Mouse (Mus musculus) heart, postnatal 4 days (tissue): ENCODE measurements around the gene Trp73. TPM values are rescaled to one million over a fixed set of nuclear protein-coding genes. Genes with fewer than 3 reads are reported as not detected.

Experiments
- DNase-seq: peaks from one replicate; pipeline ENCODE4 v3.0.0; 2021
- total RNA-seq, 2 experiments: library from RNA; stranded (reverse); gene quantifications; 2 replicates each; pipeline ENCODE4 v1.2.3; 2021

The Trp73 gene
- total RNA-seq, 2 experiments from 2014 or later: not detected

- peak; percentile 92 for DNase-seq
Observed at GRCm38 (mm10) chr4:154142211-154143040, 2.4 kb upstream of the Trp73 start, which contains the start of gene Wrap73. Wrap73 (plus strand) TSS chr4:154142372.

GRCm38 (mm10) chr4:154141009-154141867 is 1.2 kb upstream of the Trp73 start:
- DNase-seq: no peak

- no peak for DNase-seq
Observed at GRCm38 (mm10) chr4:154140213-154141008, 403 bp upstream of the Trp73 start.

- peak; percentile 26 for DNase-seq
Observed at GRCm38 (mm10) chr4:154139671-154140181, 282 bp downstream of the Trp73 start.

GRCm38 (mm10) chr4:154137139-154137538 is 2.9 kb downstream of the Trp73 start:
- DNase-seq: no peak

GRCm38 (mm10) chr4:154134803-154135202 is 5.2 kb downstream of the Trp73 start:
- DNase-seq: no peak

- no peak for DNase-seq
Observed at GRCm38 (mm10) chr4:154131894-154132293, 8.1 kb downstream of the Trp73 start.

GRCm38 (mm10) chr4:154129950-154130349 is 10.1 kb downstream of the Trp73 start:
- no peak for DNase-seq

GRCm38 (mm10) chr4:154127273-154127672 is 12.7 kb downstream of the Trp73 start:
- DNase-seq: no peak

GRCm38 (mm10) chr4:154125202-154125601 is 14.8 kb downstream of the Trp73 start:
- no peak for DNase-seq

- no peak for DNase-seq
Observed at GRCm38 (mm10) chr4:154123553-154123952, 16.5 kb downstream of the Trp73 start.

GRCm38 (mm10) chr4:154122374-154122773 is 17.6 kb downstream of the Trp73 start:
- DNase-seq: no peak

GRCm38 (mm10) chr4:154121800-154122199 is 18.2 kb downstream of the Trp73 start:
- DNase-seq: no peak

GRCm38 (mm10) chr4:154119208-154119607 is 20.8 kb downstream of the Trp73 start:
- no peak for DNase-seq

GRCm38 (mm10) chr4:154118782-154119181 is 21.2 kb downstream of the Trp73 start:
- no peak for DNase-seq

GRCm38 (mm10) chr4:154116421-154116820 is 23.6 kb downstream of the Trp73 start:
- DNase-seq: no peak

GRCm38 (mm10) chr4:154109850-154110243 is 30.2 kb downstream of the Trp73 start:
- DNase-seq: no peak

GRCm38 (mm10) chr4:154109216-154109849 is 30.7 kb downstream of the Trp73 start:
- DNase-seq: no peak

GRCm38 (mm10) chr4:154106497-154107061 is 33.4 kb downstream of the Trp73 start:
- no peak for DNase-seq

- peak; percentile 65 for DNase-seq
Observed at GRCm38 (mm10) chr4:154105381-154106001, 34.5 kb downstream of the Trp73 start.

GRCm38 (mm10) chr4:154103912-154104311 is 36.1 kb downstream of the Trp73 start:
- no peak for DNase-seq
